Mouse (Mus musculus): ENCODE measurements around the gene Nav2. TPM values are rescaled to one million over a fixed set of nuclear protein-coding genes. Genes with fewer than 3 reads are reported as not detected.
A peak's percentile ranks its signal among the peaks of the same experiment; 100 is the strongest.

Nav2 gene
- polyA plus RNA-seq, 1 experiment from 2014 or later, result 36.1 TPM

DNA sequence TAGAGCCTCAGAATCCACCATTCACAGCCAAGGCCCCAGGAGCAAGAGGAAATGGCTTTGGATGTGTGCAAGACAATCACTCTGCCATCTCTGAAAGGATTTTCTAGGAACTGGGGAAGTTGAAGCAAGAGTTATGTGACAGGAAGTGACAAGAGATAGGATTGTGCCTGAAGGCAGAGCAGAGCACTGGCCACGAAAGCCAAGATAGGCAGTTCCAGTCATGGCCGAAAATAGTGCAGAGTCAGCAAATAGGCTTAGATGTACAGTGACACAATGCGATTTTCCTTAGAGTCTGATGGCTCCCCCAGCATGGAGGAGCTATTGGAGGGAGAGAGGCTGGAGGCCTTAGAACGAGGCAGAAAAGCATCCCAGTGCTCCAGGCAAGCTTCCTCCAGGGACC, 269.7 kb downstream of the Nav2 start:
- no peaks in the 10 kb centered on the region for H3K4me1 ChIP-seq (replicated peaks; ENCODE audit: control insufficient read depth, insufficient read depth, low read length)
- no peaks in the 10 kb centered on the region for H3K27me3 ChIP-seq (ENCODE audit: control insufficient read depth, insufficient read depth, low read length)
- no peak overlapping the region for H3K9ac ChIP-seq (ENCODE audit: low read depth, low read length)
- DNase-seq (ENCODE audit: low spot score) (no peak), ATAC-seq (ENCODE audit: low FRiP score) (no peak)
- H3K4me2 ChIP-seq (replicated peaks; ENCODE audit: low read depth, low read length), result no peak overlapping the region
- no peaks in the 10 kb centered on the region for H3K9me3 ChIP-seq (ENCODE audit: control insufficient read depth, low read length)
- H3K4me3 ChIP-seq (ENCODE audit: low read depth, low read length), result no peak overlapping the region
- H3K27ac ChIP-seq (ENCODE audit: low read depth, low read length), result no peak overlapping the region
- H3K36me3 ChIP-seq (ENCODE audit: control insufficient read depth, insufficient read depth, low read length), result no peaks in the 10 kb centered on the region
- 87% methylated on average over 4 of the region's 4 CpGs for WGBS

GRCm38 (mm10) chr7:49181010-49181409, 272.5 kb downstream of the Nav2 start:
- 79% methylated on average over 8 of the region's 8 CpGs for WGBS
- H3K27ac ChIP-seq (ENCODE audit: low read depth, low read length), result no peak overlapping the region
- no peak for DNase-seq (ENCODE audit: low spot score)

DNA sequence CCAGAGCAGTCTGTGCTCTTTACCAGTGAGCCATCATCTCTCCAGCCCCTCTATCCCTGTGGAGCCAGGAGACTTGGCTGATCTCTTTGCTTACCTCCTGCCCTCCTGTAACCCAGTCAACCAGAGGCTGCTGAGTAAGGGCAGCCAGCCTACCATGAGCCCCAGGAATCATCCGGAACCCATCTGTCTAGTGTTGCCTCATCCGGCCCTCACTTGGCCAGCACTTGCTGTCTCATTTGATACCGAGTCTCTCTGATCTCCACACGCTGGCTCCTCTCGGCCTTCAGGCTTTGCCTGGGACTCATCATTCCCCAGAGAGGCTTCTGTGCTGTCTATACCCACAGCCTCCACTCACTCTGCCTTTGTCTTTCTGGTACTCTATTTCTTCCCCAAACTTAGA, 273.9 kb downstream of the Nav2 start:
- no peaks in the 10 kb centered on the region for H3K4me1 ChIP-seq (replicated peaks; ENCODE audit: control insufficient read depth, insufficient read depth, low read length)
- no peak for ATAC-seq (ENCODE audit: low FRiP score)
- H3K27ac ChIP-seq (ENCODE audit: low read depth, low read length), result no peak overlapping the region
- no peak for DNase-seq (ENCODE audit: low spot score)
- no peaks in the 10 kb centered on the region for H3K9me3 ChIP-seq (ENCODE audit: control insufficient read depth, low read length)
- H3K4me3 ChIP-seq (ENCODE audit: low read depth, low read length), result no peak overlapping the region
- H3K4me2 ChIP-seq (replicated peaks; ENCODE audit: low read depth, low read length), result no peak overlapping the region
- H3K9ac ChIP-seq (ENCODE audit: low read depth, low read length), result no peak overlapping the region
- no peaks in the 10 kb centered on the region for H3K36me3 ChIP-seq (ENCODE audit: control insufficient read depth, insufficient read depth, low read length)
- H3K27me3 ChIP-seq (ENCODE audit: control insufficient read depth, insufficient read depth, low read length), result no peaks in the 10 kb centered on the region
- WGBS, result 78% methylated on average over 5 of the region's 5 CpGs

More at GRCm38 (mm10) chr7:49181010-49181409, 272.5 kb downstream of the Nav2 start:
- Histone ChIP-seq H3K36me3 (ENCODE audit: control insufficient read depth, insufficient read depth, low read length) (no peaks in the 10 kb centered on the region), H3K4me2 (replicated peaks; ENCODE audit: low read depth, low read length) (no peak overlapping the region), H3K9me3 (ENCODE audit: control insufficient read depth, low read length) (no peaks in the 10 kb centered on the region), H3K27me3 (ENCODE audit: control insufficient read depth, insufficient read depth, low read length) (no peaks in the 10 kb centered on the region), H3K4me3 (ENCODE audit: low read depth, low read length) (no peak overlapping the region), H3K9ac (ENCODE audit: low read depth, low read length) (no peak overlapping the region), H3K4me1 (replicated peaks; ENCODE audit: control insufficient read depth, insufficient read depth, low read length) (no peaks in the 10 kb centered on the region)
- no peak for ATAC-seq (ENCODE audit: low FRiP score)

- Histone ChIP-seq H3K9me3 (ENCODE audit: control insufficient read depth, low read length) (no peaks in the 10 kb centered on the region), H3K4me1 (replicated peaks; ENCODE audit: control insufficient read depth, insufficient read depth, low read length) (no peaks in the 10 kb centered on the region), H3K27ac (ENCODE audit: low read depth, low read length) (no peak overlapping the region), H3K36me3 (ENCODE audit: control insufficient read depth, insufficient read depth, low read length) (no peaks in the 10 kb centered on the region), H3K4me2 (replicated peaks; ENCODE audit: low read depth, low read length) (no peak overlapping the region), H3K9ac (ENCODE audit: low read depth, low read length) (no peak overlapping the region), H3K4me3 (ENCODE audit: low read depth, low read length) (no peak overlapping the region), H3K27me3 (ENCODE audit: control insufficient read depth, insufficient read depth, low read length) (no peaks in the 10 kb centered on the region)
- 61% methylated on average over 5 of the region's 5 CpGs for WGBS
- DNase-seq (ENCODE audit: low spot score) (no peak), ATAC-seq (ENCODE audit: low FRiP score) (no peak)
These were observed 275.2 kb downstream of the Nav2 start for GRCm38 (mm10) chr7:49183696-49184095.

DNA sequence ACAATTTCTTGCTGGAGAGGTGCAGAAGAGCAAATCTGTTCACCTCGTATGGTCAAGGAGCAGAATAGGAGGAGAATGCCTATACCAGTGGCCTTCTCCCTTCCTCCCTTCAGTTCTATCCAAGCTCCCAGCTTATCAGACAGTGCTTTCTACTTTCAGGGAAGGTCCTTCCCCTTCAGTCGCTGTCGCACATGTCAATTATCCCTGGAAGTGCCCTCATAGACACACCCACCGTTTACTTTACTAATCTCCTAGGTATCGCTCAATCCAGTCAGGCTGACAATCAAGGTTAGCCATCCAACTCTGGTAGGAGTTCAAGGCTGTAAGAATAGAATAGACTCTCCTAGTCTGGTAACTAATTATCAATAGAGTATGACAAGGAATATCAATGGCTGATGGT, 277.5 kb downstream of the Nav2 start:
- DNase-seq (ENCODE audit: low spot score) (no peak), ATAC-seq (ENCODE audit: low FRiP score) (no peak)
- Histone ChIP-seq H3K27me3 (ENCODE audit: control insufficient read depth, insufficient read depth, low read length) (no peaks in the 10 kb centered on the region), H3K9ac (ENCODE audit: low read depth, low read length) (no peak overlapping the region), H3K27ac (ENCODE audit: low read depth, low read length) (no peak overlapping the region), H3K9me3 (ENCODE audit: control insufficient read depth, low read length) (no peaks in the 10 kb centered on the region), H3K4me2 (replicated peaks; ENCODE audit: low read depth, low read length) (no peak overlapping the region), H3K4me3 (ENCODE audit: low read depth, low read length) (no peak overlapping the region), H3K36me3 (ENCODE audit: control insufficient read depth, insufficient read depth, low read length) (no peaks in the 10 kb centered on the region), H3K4me1 (replicated peaks; ENCODE audit: control insufficient read depth, insufficient read depth, low read length) (no peaks in the 10 kb centered on the region)
- 86% methylated on average over 5 of the region's 5 CpGs for WGBS

- Histone ChIP-seq H3K4me1 (replicated peaks; ENCODE audit: control insufficient read depth, insufficient read depth, low read length) (no peaks in the 10 kb centered on the region), H3K4me3 (ENCODE audit: low read depth, low read length) (no peak overlapping the region), H3K36me3 (ENCODE audit: control insufficient read depth, insufficient read depth, low read length) (no peaks in the 10 kb centered on the region), H3K27ac (ENCODE audit: low read depth, low read length) (no peak overlapping the region), H3K27me3 (ENCODE audit: control insufficient read depth, insufficient read depth, low read length) (no peaks in the 10 kb centered on the region), H3K9ac (ENCODE audit: low read depth, low read length) (no peak overlapping the region), H3K9me3 (ENCODE audit: control insufficient read depth, low read length) (no peaks in the 10 kb centered on the region), H3K4me2 (replicated peaks; ENCODE audit: low read depth, low read length) (no peak overlapping the region)
- DNase-seq (ENCODE audit: low spot score) (no peak), ATAC-seq (ENCODE audit: low FRiP score) (no peak)
- 91% methylated on average over 5 of the region's 5 CpGs for WGBS
These were observed 280.8 kb downstream of the Nav2 start for GRCm38 (mm10) chr7:49189364-49189763.

DNA sequence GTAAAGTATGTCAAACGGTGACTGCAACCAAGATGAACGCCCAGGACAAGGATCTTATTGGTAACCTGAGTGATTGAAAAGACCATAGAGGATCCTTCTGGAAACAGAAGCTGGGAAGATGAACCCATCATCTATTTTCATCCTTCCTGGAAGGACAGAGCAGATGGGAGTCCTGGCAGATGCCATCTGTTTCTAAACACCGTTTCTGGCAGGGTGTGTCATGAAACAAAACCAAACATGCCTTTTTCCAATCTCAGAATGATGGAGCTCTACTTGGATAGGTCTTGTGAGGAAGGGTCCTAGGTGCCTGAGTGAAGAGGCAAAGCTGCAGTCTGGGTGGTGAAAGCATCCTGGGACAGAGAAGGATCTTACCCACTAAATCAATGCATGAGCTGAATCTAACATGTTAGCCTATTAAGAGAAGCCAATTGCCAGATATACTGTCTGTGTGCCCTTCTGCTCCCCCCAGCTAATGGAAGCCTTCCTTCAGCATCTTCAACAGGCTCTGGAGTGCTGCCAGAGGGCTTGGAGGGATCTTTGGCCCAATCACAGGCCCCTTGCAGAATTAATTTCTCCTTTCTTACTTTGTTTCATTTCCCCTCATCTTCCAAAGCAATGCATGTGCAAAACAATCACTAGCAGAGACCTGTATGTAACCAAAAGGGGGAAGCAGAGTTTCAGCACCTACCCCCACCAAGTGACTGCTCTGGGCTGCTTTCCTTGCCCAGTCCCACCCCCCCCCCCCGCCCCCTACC, 281.9 kb downstream of the Nav2 start:
- no peak overlapping the region for H3K27ac ChIP-seq (ENCODE audit: low read depth, low read length)
- H3K4me1 ChIP-seq (replicated peaks; ENCODE audit: control insufficient read depth, insufficient read depth, low read length), result no peaks in the 10 kb centered on the region
- H3K9ac ChIP-seq (ENCODE audit: low read depth, low read length), result no peak overlapping the region
- DNase-seq (ENCODE audit: low spot score) (no peak), ATAC-seq (ENCODE audit: low FRiP score) (no peak)
- no peak overlapping the region for H3K4me3 ChIP-seq (ENCODE audit: low read depth, low read length)
- no peaks in the 10 kb centered on the region for H3K27me3 ChIP-seq (ENCODE audit: control insufficient read depth, insufficient read depth, low read length)
- H3K9me3 ChIP-seq (ENCODE audit: control insufficient read depth, low read length), result no peaks in the 10 kb centered on the region
- H3K36me3 ChIP-seq (ENCODE audit: control insufficient read depth, insufficient read depth, low read length), result no peaks in the 10 kb centered on the region
- no peak overlapping the region for H3K4me2 ChIP-seq (replicated peaks; ENCODE audit: low read depth, low read length)
- 71% methylated on average over 4 of the region's 4 CpGs for WGBS

GRCm38 (mm10) chr7:49191081-49191678, 282.7 kb downstream of the Nav2 start:
- ATAC-seq (ENCODE audit: low FRiP score), result 0 out of 2 replicates have a peak, but pooled peaks have one; percentile 43
- H3K9ac ChIP-seq (ENCODE audit: low read depth, low read length), result no peak overlapping the region
- H3K9me3 ChIP-seq (ENCODE audit: control insufficient read depth, low read length), result no peaks in the 10 kb centered on the region
- H3K4me3 ChIP-seq (ENCODE audit: low read depth, low read length), result no peak overlapping the region
- no peaks in the 10 kb centered on the region for H3K4me1 ChIP-seq (replicated peaks; ENCODE audit: control insufficient read depth, insufficient read depth, low read length)
- no peak overlapping the region for H3K4me2 ChIP-seq (replicated peaks; ENCODE audit: low read depth, low read length)
- H3K27ac ChIP-seq (ENCODE audit: low read depth, low read length), result no peak overlapping the region
- WGBS, result 67% methylated on average over 7 of the region's 7 CpGs
- no peaks in the 10 kb centered on the region for H3K27me3 ChIP-seq (ENCODE audit: control insufficient read depth, insufficient read depth, low read length)
- no peak for DNase-seq (ENCODE audit: low spot score)
- H3K36me3 ChIP-seq (ENCODE audit: control insufficient read depth, insufficient read depth, low read length), result no peaks in the 10 kb centered on the region

All from hindbrain, embryonic 11.5 days (tissue).